In the genomic region with DNA sequence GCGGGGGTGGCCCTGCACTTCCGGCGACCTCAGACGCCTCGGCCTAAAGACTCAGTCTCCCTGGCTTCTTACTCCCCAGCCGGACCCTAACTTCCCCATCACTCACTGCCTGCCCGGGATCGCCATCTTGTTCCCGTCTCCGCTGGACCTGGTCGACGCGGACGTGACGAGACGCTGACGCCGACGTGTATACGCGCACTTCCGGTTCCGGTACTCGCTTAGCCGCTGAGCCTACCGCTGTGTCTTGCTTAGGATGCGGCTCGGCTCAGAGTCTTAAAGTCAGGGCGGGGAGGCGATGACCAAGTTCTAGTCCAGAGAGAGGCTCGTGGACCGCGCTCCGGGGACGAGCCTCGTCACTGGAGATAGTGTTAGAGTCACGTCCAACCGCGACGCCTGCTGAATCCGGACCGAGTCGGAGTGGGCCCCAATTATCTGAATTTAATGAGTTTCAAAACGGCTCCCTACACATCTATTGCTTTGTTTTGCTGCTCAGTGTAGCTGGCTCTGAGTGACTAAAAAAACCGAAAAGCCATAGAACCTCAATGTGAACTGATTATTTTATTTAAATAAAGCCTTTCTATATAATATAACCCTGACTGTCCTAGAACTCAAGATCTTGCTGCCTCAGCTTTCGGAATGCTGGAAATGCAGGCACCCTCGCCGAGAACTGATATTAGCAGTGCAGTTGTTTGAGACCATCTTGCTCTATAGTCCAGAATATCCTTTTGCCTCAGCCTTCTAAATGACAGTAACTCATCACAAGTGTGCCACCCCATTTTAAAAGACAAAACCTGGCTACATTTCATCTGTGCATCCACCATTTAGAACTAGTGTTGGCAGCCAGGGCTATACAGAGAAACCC, we compare ENCODE assay signal across 8 mouse cellular contexts. TPM values are rescaled to one million over a fixed set of nuclear protein-coding genes. Genes with fewer than 3 reads are reported as not detected.
A peak's percentile ranks its signal among the peaks of the same experiment; 100 is the strongest.
DNase-seq lines count a peak whose midpoint lies in the region; ATAC-seq and TF ChIP-seq lines count a peak whose summit lies in the region.

A gene (minus strand): TSS at position 163 of the 862 bp plus-strand sequence.

- ATAC-seq in embryonic facial prominence, embryonic 14.5 days (ENCODE audit: low read depth) = peak; percentile 99
- peak; percentile 98 for ATAC-seq in limb, embryonic 14.5 days (ENCODE audit: low FRiP score, low read depth)
- peak; percentile 98 for ATAC-seq in midbrain, postnatal 0 days (ENCODE audit: low FRiP score)

- peak; percentile 98; the same call in 1 of the 2 replicates for TF ChIP-seq POLR2A in limb, embryonic 14.5 days (IDR thresholded peaks at IDR 0.05; ENCODE audit: borderline replicate concordance, extremely low read depth, insufficient read depth, insufficient read length)

- no peaks in the 10 kb centered on the region for H3K27me3 ChIP-seq in embryonic facial prominence, embryonic 14.5 days (replicated peaks; ENCODE audit: control insufficient read depth, insufficient read depth, low read length)
- no peaks in the 10 kb centered on the region for H3K27me3 ChIP-seq in limb, embryonic 14.5 days (ENCODE audit: control insufficient read depth, insufficient read depth, low read length)
- peaks cover 9% of the 10 kb centered on the region; the same call in 1 of the 2 replicates for H3K27me3 ChIP-seq in midbrain, postnatal 0 days (ENCODE audit: insufficient read depth, low read length)

- H3K36me3 ChIP-seq in embryonic facial prominence, embryonic 14.5 days (ENCODE audit: control insufficient read depth, insufficient read depth, low read length) = peaks cover 23% of the 10 kb centered on the region; the same call in 1 of the 2 replicates
- H3K36me3 ChIP-seq in limb, embryonic 14.5 days (ENCODE audit: control insufficient read depth, insufficient read depth, low read length) = peaks cover 28% of the 10 kb centered on the region
- H3K36me3 ChIP-seq in midbrain, postnatal 0 days (ENCODE audit: insufficient read depth, low read length) = peaks cover 12% of the 10 kb centered on the region

- H3K9me3 ChIP-seq in embryonic facial prominence, embryonic 14.5 days (ENCODE audit: control insufficient read depth, low read length) = no peaks in the 10 kb centered on the region
- H3K9me3 ChIP-seq in limb, embryonic 14.5 days (ENCODE audit: control insufficient read depth, low read length) = no peaks in the 10 kb centered on the region
- no peaks in the 10 kb centered on the region for H3K9me3 ChIP-seq in midbrain, postnatal 0 days (ENCODE audit: low read length)

- H3K27ac ChIP-seq in embryonic facial prominence, embryonic 14.5 days (replicated peaks; ENCODE audit: low read depth, low read length) = peak within 1 kb of the TSS; percentile 89
- H3K27ac ChIP-seq in limb, embryonic 14.5 days (replicated peaks; ENCODE audit: low read depth, low read length) = peak within 1 kb of the TSS; percentile 67
- peak within 1 kb of the TSS; percentile 83 for H3K27ac ChIP-seq in midbrain, postnatal 0 days (ENCODE audit: low read depth, low read length)

- H3K4me2 ChIP-seq in embryonic facial prominence, embryonic 14.5 days (ENCODE audit: low read depth, low read length) = peak within 1 kb of the TSS; percentile 65
- peak within 1 kb of the TSS; percentile 82 for H3K4me2 ChIP-seq in limb, embryonic 14.5 days (replicated peaks; ENCODE audit: low read depth, low read length, severe bottlenecking)
- H3K4me2 ChIP-seq in midbrain, postnatal 0 days (ENCODE audit: low read depth, low read length, poor library complexity, severe bottlenecking) = peak within 1 kb of the TSS; percentile 89

- H3K9ac ChIP-seq in embryonic facial prominence, embryonic 14.5 days (ENCODE audit: low read depth, low read length) = peak within 1 kb of the TSS; percentile 89
- H3K9ac ChIP-seq in limb, embryonic 14.5 days (ENCODE audit: low read depth, low read length, severe bottlenecking) = peak within 1 kb of the TSS; percentile 82
- H3K9ac ChIP-seq in midbrain, postnatal 0 days (replicated peaks; ENCODE audit: low read length, poor library complexity, severe bottlenecking) = peak within 1 kb of the TSS; percentile 68

- 4% methylated on average over 48 of the region's 48 CpGs for WGBS in embryonic facial prominence, embryonic 14.5 days
- 4% methylated on average over 48 of the region's 48 CpGs for WGBS in limb, embryonic 14.5 days
- 4% methylated on average over 48 of the region's 48 CpGs for WGBS in midbrain, postnatal 0 days

- no peak for TF ChIP-seq CTCF in midbrain, postnatal 0 days (IDR thresholded peaks at IDR 0.05)

- H3K4me3 ChIP-seq in embryonic facial prominence, embryonic 14.5 days (ENCODE audit: low read depth, low read length) = peak within 1 kb of the TSS; percentile 86
- peak within 1 kb of the TSS; percentile 87 for H3K4me3 ChIP-seq in limb, embryonic 14.5 days (replicated peaks; ENCODE audit: low read length)
- peak within 1 kb of the TSS; percentile 81 for H3K4me3 ChIP-seq in midbrain, postnatal 0 days (ENCODE audit: low read depth, low read length)

- H3K4me1 ChIP-seq in embryonic facial prominence, embryonic 14.5 days (ENCODE audit: control insufficient read depth, insufficient read depth, low read length) = 0 out of 2 replicates have a peak, but pooled peaks cover 4% of the 10 kb centered on the region
- H3K4me1 ChIP-seq in limb, embryonic 14.5 days (ENCODE audit: control insufficient read depth, insufficient read depth, low read length) = no peaks in the 10 kb centered on the region
- H3K4me1 ChIP-seq in midbrain, postnatal 0 days (ENCODE audit: insufficient read depth, low read length) = peaks cover 2% of the 10 kb centered on the region; the same call in 1 of the 2 replicates

- peak; percentile 96 for DNase-seq in 3T3-L1 (ENCODE audit: low read depth, low spot score)
- peak; percentile 65 to 79 for DNase-seq in adrenal gland, postnatal 4 days (ENCODE audit: low spot score in 2 of 2)
- peak; percentile 98 for DNase-seq in embryonic facial prominence, embryonic 14.5 days (ENCODE audit: low spot score)
- peak; percentile 92 for DNase-seq in heart, adult 8-10 months (ENCODE audit: low spot score)
- DNase-seq in kidney, adult 9 months = peak; percentile 93
- peak; percentile 94 for DNase-seq in limb, embryonic 14.5 days (ENCODE audit: low spot score)
- DNase-seq in midbrain, postnatal 0 days (ENCODE audit: low spot score) = peak; percentile 96
- DNase-seq in spleen, postnatal 14 days (ENCODE audit: low spot score in 2 of 2) = peak; percentile 77 to 87

RNA-seq across cellular contexts. Expression of the gene that starts here (rescaled TPM):
- 10 to 100 TPM; 23.9 to 29.7 TPM for total RNA-seq in adrenal gland, postnatal 4 days (2021)
- 59.0 and 63.6 TPM in 2 replicates for polyA plus RNA-seq in embryonic facial prominence, embryonic 14.5 days (2014; fragmentation: Nextera tagmentation; extraction: Ambion mirVana)
- 10 to 100 TPM in 2 of 4 experiments, 1 to 10 TPM in 2; 8.7 to 11.1 (median 9.9) TPM for total RNA-seq in heart, adult 8-10 months (2022)
- polyA plus RNA-seq in limb, embryonic 14.5 days (2012; rRNA removed) = 5.2 and 12.5 TPM in 2 replicates
- 65.1 and 67.6 TPM in 2 replicates for polyA plus RNA-seq in limb, embryonic 14.5 days (2014; fragmentation: Nextera tagmentation; extraction: Ambion mirVana)
- 2.5 and 3.5 TPM in 2 replicates for total RNA-seq in midbrain, postnatal 0 days (2014; rRNA removed)
- 53.1 and 55.0 TPM in 2 replicates for polyA plus RNA-seq in midbrain, postnatal 0 days (2015; fragmentation: Nextera tagmentation; extraction: Ambion mirVana)

Comparison
In these comparisons a context has a peak if more than half of its experiments do, and no peak if none do; other contexts are left out.
1. Peak in every context shown above with its lines: DNase-seq, ATAC-seq, H3K4me3 ChIP-seq and H3K27ac ChIP-seq.